Mouse (Mus musculus): ENCODE measurements around the gene Cecr2.

DNA sequence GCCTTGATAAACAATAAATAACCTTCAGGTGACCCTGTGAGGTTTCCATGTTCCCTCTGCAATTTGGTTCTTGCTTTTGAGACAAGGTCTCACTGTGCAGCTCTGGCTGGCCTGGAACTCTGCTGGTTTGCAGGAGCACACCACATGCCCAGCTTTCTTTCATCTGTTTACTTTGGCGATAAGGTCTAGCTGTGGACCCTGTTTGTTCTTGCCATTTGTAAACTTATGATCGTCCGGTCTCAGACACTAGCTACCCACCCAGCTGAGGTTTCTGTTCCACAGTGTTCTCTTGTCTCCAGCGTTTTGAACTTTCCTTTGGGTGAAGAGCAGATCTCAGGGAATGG, 141.5 kb downstream of the Cecr2 start:
- TF ChIP-seq CTCF (IDR thresholded peaks at IDR 0.05; ENCODE audit: low read depth, low read length) = no peak
- no peak for TF ChIP-seq POLR2A (IDR thresholded peaks at IDR 0.05; ENCODE audit: extremely low read depth, insufficient read depth, low read length)
